Mouse (Mus musculus): Measurements from ENCODE around the gene Mycn.

Gene Mycn

DNA sequence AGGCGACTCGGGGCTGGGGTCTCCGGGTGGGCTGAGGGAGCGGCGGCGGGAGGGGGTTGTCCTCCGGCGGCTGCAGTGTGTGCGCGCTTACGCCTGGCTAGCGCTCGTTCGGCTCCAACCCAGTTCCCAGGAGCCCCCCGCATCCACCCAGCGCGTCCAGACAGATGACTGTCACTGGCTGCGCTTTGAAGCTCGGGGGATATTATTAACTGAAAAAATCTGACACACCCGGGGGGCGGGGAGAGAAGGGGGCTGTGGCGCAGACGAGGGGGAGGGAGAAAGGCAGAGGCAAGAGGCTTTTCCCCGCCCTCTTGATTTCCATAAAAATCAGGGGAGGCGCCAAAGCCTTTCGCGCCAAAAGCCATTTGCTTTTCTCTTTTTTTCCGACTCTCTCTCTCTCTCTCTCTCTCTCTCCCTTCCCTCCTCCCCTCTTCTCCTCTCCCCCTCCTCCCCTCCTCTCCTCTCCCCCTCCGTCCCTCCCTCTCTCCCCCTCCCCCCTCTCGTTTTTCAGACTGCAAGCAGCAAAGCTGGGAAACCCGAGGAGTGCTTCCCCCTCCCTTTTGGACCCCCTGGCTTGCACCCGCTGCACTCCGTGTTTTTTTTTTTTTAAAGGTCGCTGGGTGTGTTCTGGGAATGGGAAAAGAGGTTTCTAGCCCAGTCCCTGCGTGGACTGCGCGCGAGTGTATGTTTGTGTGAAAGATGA lies at the start of gene Mycn:
Gene Mycn, minus strand, starts transcription at position 254 of the 703 bp plus-strand sequence.
- DNase-seq (ENCODE audit: low read depth, low spot score): peak; percentile 80

DNA sequence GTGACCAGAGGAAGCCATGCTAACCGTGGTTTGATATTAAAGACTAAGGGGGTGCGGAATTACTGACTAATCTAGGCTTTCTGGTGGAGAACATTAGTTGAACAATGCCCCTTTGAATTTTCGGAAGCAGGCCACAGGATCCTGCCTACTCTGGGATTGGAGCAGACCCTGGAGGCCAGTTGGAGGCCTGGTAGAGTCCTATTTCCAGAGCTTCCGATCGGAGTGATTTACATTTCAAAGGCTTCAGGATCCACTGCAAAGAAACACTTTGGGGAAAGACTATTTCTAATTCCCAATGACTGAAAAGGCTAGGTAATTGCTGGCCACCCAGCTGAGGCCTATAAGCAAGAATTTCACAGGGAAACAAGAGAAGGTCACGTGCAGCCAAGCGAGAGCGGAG lies 45.7 kb upstream of the Mycn start:
- no peak for DNase-seq (ENCODE audit: low read depth, low spot score)

DNA sequence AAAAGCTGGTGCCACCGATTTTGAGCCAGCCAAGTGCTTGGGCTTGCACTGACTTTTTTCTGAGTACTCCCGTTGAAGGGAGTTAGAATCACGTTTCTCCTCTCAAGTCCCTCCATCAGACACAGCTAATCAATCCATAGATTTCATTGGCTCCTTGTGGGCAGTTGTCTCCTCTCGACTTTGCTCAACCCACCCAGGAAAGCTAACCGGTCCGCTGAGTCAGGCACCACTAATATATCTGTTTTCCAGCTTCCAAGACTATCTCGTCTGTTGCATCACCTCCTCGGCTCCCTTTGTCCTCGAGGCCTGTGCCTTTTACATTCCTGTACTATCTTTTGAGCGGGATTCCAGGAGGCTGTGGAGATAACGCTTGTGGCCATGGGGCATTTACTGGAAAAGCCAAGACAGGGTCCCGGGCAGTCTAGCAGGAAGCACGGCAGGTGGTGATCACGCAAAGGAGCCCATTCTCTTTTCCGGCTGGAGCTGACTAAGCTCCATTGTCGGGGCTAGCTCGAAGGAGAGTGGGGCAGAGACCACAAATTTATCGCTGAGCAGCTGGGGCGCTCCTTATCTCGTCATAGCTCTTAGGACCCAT lies 45.0 kb upstream of the Mycn start:
- no peak for DNase-seq (ENCODE audit: low read depth, low spot score)

DNA sequence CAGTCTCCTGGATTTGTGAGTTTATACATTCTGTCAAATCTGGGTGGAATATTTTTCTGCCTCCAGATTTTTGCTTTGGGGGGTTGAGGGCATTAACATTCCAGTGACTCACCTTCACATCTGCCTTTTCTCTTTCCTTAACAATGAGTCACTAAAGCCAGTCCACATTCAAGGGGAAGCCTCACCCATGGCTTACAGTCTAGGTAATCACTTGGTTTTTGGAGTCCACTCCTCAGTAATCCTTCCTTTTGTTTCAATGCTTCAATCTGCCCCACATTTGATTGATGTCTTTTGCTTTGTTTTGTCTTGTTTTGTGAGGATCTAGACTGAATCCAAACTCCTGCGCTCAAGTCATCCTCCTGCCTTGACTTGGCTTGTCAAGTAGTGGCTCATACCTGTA lies 41.3 kb upstream of the Mycn start:
- no peak for DNase-seq (ENCODE audit: low read depth, low spot score)

DNA sequence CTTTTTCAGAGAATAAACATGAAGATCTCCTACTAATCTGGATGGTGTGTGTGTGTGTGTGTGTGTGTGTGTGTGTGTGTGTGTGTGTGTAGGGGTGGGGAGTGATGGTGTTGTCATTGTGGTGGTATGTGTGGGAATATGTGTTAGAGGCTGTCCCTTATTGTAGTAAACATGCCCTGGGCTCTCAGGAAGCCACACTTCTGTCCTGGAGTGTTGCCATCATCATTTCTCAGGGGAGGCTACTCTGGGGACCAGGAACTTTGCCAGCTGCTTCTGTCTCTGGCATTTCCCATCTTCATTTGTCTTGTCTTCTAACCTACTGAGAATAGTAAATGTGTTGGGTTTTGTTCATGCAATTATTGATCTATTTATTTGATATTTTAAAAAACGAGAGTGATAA lies 33.7 kb upstream of the Mycn start:
- DNase-seq (ENCODE audit: low read depth, low spot score): no peak

DNA sequence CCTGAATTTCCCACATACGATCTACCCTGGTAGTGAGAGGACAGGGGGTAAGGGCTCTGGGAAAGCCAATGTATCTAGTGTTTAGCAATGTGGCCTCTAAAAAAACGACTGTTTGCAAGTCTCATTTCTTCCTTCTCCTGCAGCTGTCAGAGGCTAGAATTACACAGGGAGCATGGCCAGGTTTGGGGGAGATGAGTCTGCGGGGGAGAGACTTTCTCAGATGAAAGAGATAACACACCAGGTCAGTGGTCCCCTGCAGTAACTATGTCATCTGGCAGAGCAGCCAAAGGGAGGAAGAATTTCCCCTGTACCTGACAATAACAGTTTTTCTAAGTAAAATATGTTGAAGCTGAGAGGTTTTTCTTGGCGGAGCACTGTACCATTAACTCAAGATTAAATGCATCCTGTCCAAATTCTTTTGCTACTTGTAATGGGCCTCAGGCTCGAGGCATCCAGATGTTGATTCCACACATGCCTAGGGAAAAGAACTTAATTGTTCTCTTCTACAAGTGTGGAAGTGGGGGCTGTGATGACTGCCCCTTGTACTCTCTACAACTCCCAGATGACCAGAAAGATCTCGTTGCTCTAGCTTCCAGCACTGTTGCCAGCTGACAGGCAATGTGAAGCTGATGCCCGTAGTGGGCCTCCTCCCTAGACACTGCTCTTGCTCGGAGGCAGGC lies 31.2 kb upstream of the Mycn start:
- DNase-seq (ENCODE audit: low read depth, low spot score): no peak

DNA sequence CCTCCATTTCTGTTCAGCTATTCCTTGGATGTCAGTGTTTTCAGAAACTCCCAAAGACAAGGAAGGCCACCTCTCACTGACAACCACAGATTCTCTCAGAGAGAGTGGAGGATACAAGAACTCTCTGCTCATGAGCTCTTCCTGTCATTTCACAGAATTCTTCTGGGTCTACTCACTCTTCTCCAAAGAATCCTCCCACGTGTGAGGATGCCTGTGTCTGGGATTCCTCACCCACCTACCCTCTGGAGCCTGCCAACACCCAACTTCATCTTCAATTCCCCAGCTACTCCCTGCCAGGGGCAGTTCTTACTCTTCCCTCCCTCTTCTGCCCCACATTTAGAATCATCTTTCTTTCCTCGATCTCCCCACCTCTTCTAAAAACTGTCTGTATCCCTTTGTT lies 26.2 kb upstream of the Mycn start:
- peak; percentile 72 for DNase-seq (ENCODE audit: low read depth, low spot score)

DNA sequence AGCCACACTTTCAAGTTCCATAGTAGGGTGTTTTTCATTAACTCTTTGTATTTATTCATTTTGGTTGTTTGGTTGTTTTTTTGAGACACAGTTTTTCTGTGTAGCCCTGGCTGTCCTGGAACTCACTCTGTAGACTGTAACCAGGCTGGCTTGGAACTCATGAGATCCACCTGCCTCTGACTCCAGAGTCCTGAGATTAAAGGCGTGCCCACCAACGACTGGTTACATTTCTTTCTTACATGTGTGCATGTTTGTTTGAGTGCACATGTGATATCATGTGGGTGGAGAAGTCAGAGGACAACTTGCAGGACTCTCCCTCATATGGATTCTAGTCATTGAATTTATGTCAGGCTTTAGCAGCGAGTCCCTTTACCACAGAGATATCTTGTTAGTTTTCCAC lies 23.1 kb upstream of the Mycn start:
- no peak for DNase-seq (ENCODE audit: low read depth, low spot score)

DNA sequence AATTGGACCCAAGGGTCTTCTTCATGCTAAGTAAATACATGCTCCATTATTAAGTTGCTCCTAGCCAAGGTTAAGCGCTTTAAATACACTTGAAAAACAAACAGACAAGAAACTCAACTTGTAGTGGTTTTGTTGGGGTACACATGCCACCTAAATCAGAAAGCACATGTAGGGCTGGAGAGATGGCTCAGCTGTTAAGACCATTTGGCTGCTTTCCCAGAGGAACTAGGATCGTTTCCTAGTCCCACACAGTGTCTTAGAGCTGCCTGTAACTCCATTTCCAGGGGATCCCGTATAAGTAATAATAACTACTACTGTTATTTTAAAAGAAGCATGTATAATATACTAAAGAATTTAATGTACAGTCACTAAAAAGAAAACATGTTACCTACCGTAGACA lies 5.9 kb upstream of the Mycn start:
- DNase-seq (ENCODE audit: low read depth, low spot score): no peak

DNA sequence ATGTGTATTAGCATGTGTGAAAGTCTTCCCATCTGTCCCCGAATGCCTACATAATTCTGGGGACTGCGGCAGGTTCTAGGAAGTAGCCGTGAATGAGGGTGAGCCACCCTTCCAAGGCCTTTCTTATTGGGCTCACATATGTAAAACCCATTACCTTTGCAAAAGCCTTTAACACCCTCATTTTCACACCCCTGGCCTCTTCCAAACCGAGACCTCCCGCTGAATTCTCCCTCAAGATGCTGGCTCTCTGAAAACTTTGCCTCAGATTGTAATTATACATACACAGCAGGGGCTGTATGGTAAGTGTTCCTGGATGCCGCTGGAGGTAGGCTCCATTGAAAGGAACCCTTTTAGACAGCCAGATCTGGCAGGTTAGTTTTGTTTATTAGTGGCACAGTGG lies 1.6 kb upstream of the Mycn start:
- DNase-seq (ENCODE audit: low read depth, low spot score): no peak

DNA sequence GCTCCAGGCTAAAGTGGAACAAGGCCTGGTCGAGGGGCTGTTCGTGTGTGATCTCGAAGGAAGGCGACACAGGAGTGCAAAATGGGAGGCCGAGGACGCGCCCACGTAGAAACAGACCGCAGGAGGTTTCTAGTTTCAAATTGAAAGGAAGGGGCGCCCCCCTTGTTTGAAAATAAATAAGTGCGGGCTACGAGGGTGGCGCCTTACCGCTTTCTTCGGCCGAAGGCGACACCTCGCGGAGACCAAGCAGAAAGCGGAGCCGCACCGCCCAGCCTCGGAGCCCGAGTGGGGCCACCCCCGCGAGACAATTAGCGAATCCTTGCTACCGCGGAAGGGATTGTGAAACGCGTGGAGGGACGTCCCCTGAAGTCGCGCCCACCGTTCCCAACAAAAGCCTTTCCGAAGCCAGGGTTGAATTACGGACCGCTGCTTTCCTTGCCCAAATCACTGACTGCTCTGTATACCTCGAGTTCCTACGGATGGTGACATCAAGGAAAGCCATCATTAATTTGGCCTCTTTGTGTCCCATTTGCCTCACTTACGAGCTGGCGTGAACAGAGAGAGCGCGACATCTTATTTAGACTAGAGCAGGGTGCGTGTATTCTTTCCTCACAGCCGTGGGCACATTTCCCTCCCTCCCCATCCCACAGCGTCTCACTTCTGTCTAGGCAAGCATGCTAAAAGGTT lies 793 bp upstream of the Mycn start:
- DNase-seq (ENCODE audit: low read depth, low spot score): peak; percentile 85

DNA sequence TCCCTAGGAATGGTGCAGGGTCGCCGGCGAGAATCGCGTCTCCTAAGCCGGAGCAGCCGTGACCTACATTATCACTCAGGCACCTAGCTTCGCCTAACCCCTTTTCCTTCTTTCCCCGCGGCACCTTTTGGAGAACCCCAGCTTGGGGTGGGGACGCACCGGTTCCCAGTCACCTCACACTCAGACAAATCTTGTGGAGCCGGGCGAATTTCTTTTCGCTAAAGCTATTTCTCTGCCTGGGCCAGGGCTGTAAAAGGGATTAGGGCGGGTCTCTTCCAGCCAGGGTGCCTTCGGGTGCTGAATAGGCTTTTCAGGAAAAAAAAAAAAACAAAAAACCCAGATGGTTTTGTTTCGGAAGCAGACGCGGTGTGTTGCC lies 597 bp downstream of the Mycn start:
- peak; percentile 10 for DNase-seq (ENCODE audit: low read depth, low spot score)

DNA sequence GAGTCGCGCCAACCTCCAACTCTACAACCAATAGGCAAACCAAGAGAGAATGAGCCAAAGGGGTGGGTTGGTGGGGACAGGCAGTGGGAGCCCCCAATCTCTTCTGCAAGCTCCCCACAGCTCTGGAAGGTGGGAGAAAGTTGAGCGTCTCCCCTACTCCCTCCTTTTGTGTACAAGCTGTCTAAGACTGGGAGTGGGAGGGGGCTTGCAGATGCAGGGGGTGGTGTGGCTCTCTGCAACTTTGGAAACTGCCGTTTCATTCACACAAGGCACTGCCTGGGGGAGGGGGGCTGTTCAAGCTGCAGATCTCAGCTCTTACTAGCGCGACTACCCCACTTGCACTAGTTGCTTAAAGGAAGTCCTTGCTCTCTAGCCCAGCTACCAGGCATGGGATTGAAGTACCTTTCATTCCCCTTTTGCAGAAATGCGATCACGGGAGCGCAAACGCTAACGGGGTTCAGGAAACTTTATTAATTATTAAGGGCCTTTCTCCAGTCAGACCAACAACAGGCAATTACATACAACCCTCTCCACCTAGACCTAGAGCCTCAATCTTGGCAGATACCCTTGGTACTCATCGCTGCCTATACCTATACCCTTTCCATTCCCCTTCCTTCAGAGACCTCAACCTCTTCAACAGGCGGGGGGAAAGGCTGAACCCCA lies 1.1 kb downstream of the Mycn start:
- DNase-seq (ENCODE audit: low read depth, low spot score): peak; percentile 28

DNA sequence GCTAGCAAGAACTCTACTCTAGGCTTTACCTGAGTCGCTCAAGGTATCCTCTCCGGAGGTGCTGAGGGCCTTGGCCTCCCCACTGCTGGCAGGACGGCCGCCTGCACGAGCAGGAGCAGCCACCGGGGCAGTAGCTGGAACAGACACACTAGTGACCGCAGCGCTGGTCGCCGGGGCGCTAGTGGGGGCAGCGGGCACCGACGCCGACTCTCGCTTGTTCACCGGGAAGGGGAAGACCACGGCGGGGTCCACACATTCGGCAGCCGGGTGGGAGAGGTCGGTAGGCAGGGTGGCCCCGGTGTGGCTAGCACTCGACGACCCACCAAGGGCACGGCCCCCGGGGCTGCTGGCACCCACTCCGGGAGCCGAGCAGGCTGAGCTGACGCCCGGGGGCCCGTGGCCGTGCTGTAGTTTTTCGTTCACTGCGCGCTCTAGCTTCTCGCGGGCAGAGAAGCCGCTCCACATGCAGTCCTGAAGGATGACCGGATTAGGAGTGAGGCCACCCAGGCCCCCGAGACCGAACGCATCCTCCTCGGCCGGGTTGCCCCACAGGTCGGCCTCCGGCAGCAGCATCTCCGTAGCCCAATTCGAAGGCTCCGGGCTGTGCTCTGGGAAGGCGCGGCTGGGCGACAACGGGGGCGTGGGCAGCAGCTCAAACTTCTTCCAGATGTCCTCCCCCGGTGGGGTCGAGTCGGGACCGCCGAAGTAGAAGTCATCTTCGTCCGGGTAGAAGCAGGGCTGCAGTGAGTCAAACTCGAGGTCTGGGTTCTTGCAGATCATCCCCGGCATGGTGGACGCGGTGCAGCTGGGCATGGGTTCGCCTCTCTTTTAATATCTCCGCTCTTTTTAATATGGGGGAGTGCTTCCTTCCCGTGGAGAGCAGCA lies 1.9 kb downstream of the Mycn start:
- DNase-seq (ENCODE audit: low read depth, low spot score): no peak

DNA sequence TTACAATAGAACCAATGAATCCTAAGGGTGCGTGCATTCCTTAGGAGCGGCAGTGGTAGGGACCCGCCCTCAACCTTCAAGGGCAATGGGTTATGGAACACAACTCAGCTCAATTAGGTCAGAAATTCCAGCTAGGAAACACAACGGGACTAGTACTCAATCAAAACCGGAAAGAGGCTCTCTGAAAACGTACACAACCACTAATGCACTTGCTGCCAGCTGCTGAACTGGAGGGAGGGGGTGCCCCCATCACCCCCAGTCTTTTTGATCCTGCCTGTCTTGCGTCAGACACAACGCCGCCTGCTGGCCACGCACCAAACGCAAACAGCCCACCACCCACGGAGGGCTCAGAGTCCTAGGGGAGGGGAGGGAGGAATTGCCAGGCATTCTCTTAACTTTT lies 2.9 kb downstream of the Mycn start:
- peak; percentile 51 for DNase-seq (ENCODE audit: low read depth, low spot score)

DNA sequence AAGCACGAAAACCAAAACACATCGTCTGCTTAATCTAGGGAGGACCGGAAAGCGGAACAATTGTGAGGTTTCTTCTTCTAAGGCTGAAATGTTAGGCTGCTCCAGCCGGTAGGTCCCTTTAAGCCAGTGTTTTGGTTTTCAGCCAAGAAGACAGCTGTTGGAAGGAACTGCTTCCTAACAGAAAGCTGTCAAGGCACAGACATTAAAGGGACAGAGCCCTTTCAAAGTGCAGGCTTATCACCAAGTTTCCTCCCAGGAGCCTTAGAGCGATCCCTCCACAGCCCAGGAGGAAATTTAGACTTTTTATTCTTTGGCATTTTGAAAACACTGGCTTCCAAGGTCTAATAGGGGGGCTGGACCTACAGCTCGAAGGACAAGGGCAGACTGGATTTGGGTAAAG lies 3.4 kb downstream of the Mycn start:
- peak; percentile 77 for DNase-seq (ENCODE audit: low read depth, low spot score)

DNA sequence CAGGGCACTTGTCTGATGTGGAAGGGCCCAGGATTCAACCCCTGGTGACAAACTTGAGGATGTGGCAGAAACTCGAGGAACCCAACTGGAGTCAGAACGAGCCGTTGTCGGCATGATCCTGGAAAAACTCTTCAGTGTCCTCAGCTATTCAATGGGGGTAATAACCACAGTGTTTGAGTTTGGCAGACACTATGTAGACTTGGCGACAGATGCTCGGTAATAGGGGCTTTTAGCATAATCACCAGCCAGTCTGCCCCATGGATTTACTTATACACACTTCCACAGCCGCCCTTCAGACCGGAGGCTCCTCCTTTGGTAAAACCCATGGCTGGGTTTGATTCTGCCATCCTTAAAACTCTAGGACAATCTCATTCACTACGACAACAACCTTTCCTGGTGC lies 4.0 kb downstream of the Mycn start:
- DNase-seq (ENCODE audit: low read depth, low spot score): no peak

DNA sequence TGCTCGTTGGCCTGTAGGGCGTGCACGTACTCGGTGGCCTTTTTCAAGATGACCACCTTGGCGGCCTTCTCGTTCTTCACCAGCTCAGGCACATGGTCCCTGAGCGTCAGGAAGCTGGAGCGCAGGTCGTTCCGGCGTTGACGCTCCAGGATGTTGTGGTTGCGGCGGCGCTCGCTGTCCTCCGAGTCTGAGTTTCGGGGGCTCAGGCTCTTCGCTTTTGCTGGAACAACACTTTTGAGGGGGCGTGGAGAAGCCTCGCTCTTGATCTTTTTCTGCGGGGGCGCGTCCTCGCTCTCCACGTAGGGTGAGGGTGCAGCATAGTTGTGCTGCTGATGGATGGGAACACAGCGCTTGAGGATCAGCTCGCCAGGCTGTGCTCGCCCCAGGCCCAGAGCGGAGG lies 4.6 kb downstream of the Mycn start:
- DNase-seq (ENCODE audit: low read depth, low spot score): peak; percentile 12

DNA sequence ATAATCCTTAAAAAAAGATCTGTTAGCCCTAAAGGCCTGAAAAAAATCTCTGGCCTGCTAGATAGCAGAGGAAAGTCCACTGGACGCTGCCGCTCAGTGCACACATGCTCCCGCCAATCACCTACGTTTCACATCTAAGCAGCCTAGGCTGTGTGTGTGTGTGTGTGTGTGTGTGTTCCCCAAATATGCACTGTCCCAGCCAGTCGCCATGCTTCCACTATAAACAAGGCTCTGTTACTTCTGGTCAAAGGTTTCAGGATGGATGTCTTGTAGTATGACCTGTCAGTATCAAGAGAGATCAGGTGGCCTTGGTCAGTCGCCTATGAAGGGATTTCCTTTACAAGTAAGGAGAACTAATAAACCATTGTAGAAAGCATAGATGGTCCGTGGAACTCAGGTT lies 9.5 kb downstream of the Mycn start:
- DNase-seq (ENCODE audit: low read depth, low spot score): no peak

DNA sequence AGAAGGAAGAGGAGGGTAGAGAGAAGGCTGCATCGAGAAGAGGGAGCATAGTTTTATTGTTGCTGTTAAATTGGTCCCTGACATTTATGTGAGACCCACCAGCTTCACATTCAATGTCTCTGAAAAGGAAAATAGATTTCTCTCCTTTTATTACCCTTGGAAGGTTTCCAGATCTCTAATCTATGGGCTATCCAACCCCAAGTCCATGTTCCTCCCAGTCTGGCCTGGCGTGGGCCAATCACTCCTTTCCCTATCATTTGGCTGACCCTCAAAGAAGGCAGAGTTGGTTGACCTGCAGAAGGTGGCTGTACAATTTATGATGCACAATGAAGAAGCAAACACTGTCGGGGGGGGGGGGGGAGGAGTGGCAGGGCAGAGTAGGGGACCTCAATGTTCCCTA lies 13.5 kb downstream of the Mycn start:
- DNase-seq (ENCODE audit: low read depth, low spot score): no peak

DNA sequence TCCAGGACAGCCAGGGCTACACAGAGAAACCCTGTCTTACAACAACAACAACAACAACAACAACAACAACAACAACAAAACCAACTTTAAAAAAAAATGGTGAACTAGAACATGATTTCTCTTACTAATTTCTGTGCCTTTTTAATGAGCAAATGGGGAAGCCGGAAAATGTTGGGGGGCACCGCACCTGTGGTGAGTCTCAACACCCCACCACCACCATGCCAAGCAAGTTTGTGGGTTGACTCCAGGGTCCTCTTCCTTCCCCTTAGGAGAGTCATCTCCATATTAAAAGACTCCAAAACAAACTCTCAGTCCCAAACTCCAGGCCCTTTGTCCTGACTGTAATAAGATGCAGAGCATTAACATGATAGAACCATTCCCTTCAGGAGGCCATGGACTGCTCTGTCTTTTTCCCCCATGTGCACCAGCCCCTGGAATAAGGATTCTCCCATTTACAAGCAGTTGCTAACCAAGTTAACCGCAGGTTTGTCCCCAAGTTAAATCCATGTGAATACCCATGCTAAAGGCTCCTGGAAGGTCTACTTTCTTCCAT lies 14.7 kb downstream of the Mycn start:
- no peak for DNase-seq (ENCODE audit: low read depth, low spot score)
